Mouse (Mus musculus): ENCODE data around the gene Zfp174. TPM values are rescaled to one million over a fixed set of nuclear protein-coding genes. Genes with fewer than 3 reads are reported as not detected.
"Not testable (repeated sequence)": the region's sequence is repeated elsewhere in the genome, so short reads cannot be mapped to it uniquely, and the experiment has no call there.

Zfp174 gene
- total and polyA plus RNA-seq, 3 experiments: 0.26 to 0.98 (median 0.37) TPM

DNA sequence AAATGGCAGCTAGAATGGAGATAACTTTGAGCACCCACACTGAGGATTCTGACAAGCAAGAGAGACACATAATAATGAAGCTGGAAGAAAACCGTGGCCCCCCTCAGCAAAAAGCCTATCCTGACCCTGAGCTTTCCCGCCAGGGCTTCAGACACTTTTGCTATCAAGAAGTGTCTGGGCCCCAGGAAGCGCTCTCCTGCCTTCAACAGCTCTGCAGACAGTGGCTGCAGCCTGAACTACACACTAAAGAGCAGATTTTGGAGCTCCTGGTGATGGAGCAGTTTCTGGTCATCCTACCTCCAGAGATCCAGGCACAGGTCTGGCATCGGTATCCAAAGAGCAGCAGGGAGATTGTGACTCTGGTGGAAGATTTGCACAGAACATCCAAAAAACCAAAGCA lies 803 bp downstream of the Zfp174 start:
- Histone ChIP-seq H3K27ac (ENCODE audit: insufficient read depth, low read depth) (no peak overlapping the region), H3K27me3 (replicated peaks) (no peaks in the 10 kb centered on the region), H3K4me3 (replicated peaks in 1 of 3; ENCODE audit: low read depth in 2 of 3, low read length in 2 of 3, poor library complexity in 1 of 3) (no peak overlapping the region), H3K4me2 (ENCODE audit: insufficient read depth, low read depth, poor library complexity, severe bottlenecking) (peak overlapping the region; percentile 62), H3K4me1 (ENCODE audit: control insufficient read depth in 1 of 2, insufficient read depth in 2 of 2) (peaks cover 3 to 12% of the 10 kb centered on the region in 2 experiments; a peak in 3 of 4 replicates), H3K9ac (ENCODE audit: insufficient read depth, low read depth) (peak overlapping the region; percentile 31; the same call in 1 of the 2 replicates), H3K36me3 (replicated peaks in 1 of 2; ENCODE audit: control insufficient read depth in 1 of 2, insufficient read depth in 1 of 2, low read length in 1 of 2) (no peaks in the 10 kb centered on the region), H3K9me3 (replicated peaks; ENCODE audit: low read length) (no peaks in the 10 kb centered on the region), H3K79me2 (replicated peaks; ENCODE audit: control insufficient read depth, extremely low read depth, insufficient read depth, poor library complexity, severe bottlenecking) (no peaks in the 10 kb centered on the region)
- no peak for TF ChIP-seq MAFK (IDR thresholded peaks at IDR 0.05; ENCODE audit: insufficient replicate concordance, low read length)
- no peak for TF ChIP-seq UBTF (IDR thresholded peaks at IDR 0.05; ENCODE audit: low read depth, low read length)
- TF ChIP-seq MEF2A (IDR thresholded peaks at IDR 0.05; ENCODE audit: borderline replicate concordance, low read depth, low read length): no peak
- no peak for TF ChIP-seq RCOR1 (conservative IDR thresholded peaks at IDR 0.05; ENCODE audit: low read depth, low read length)
- no peak for TF ChIP-seq CHD2 (IDR thresholded peaks at IDR 0.05; ENCODE audit: low read length)
- in situ Hi-C loops (cut with MboI; ENCODE audit: low pct_ligation_motif_present, low pct_unique_long_range_greater_than_20kb, low sequenced_read_pairs): loop anchor here (5.0 to 25.0 kb wide), 3 partner anchors 34 to 439 kb away; partner anchors contain the start of genes Gm20695, Slx4 and Zfp597
- peak; percentile 15 for DNase-seq (ENCODE audit: extremely low read depth)
- dilution Hi-C loops (cut with MboI; ENCODE audit: extremely low pct_ligation_motif_present, extremely low pct_unique_long_range_greater_than_20kb, low sequenced_read_pairs): no loop called here

DNA sequence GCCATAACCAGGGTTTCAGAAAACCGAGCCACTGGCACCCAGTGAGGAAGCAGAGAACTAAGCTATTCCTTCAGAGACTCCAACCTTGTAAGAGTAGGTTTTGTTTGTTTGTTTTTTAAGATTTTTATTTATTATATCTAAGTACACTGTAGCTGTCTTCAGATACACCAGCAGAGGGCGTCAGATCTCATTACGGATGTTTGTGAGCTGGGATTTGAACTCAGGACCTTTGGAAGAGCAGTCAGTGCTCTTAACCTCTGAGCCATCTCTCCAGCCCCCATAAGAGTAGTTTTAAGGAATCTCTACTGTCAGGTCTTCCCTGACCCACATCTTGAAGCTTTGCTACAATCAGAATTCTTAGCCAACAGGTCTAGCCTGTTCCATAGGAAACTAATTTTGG lies 1.3 kb downstream of the Zfp174 start:
- Histone ChIP-seq H3K9ac (ENCODE audit: insufficient read depth, low read depth) (no peak overlapping the region), H3K9me3 (replicated peaks; ENCODE audit: low read length) (no peaks in the 10 kb centered on the region), H3K79me2 (replicated peaks; ENCODE audit: control insufficient read depth, extremely low read depth, insufficient read depth, poor library complexity, severe bottlenecking) (no peaks in the 10 kb centered on the region), H3K27ac (ENCODE audit: insufficient read depth, low read depth) (no peak overlapping the region), H3K36me3 (replicated peaks in 1 of 2; ENCODE audit: control insufficient read depth in 1 of 2, insufficient read depth in 1 of 2, low read length in 1 of 2) (no peaks in the 10 kb centered on the region), H3K27me3 (replicated peaks) (no peaks in the 10 kb centered on the region), H3K4me3 (replicated peaks in 1 of 3; ENCODE audit: low read depth in 2 of 3, low read length in 2 of 3, poor library complexity in 1 of 3) (no peak overlapping the region), H3K4me2 (ENCODE audit: insufficient read depth, low read depth, poor library complexity, severe bottlenecking) (no peak overlapping the region), H3K4me1 (ENCODE audit: control insufficient read depth in 1 of 2, insufficient read depth in 2 of 2) (peaks cover 3 to 12% of the 10 kb centered on the region in 2 experiments; a peak in 3 of 4 replicates)
- dilution Hi-C loops (cut with MboI; ENCODE audit: extremely low pct_ligation_motif_present, extremely low pct_unique_long_range_greater_than_20kb, low sequenced_read_pairs) (no loop called here), in situ Hi-C loops (cut with MboI; ENCODE audit: low pct_ligation_motif_present, low pct_unique_long_range_greater_than_20kb, low sequenced_read_pairs) (loop anchor here (5.0 to 25.0 kb wide), 3 partner anchors 34 to 439 kb away; partner anchors contain the start of genes Gm20695, Slx4 and Zfp597)
- peak in 1 of 2 experiments; percentile 44; a peak in 1 of 4 replicates for TF ChIP-seq CTCF (conservative IDR thresholded peaks at IDR 0.05 in 1 of 2, IDR thresholded peaks at IDR 0.05 in 1 of 2; ENCODE audit: low read depth in 2 of 2, low read length in 2 of 2)
- no peak for TF ChIP-seq POLR2A (IDR thresholded peaks at IDR 0.05; ENCODE audit: low read depth, low read length)
- DNase-seq (ENCODE audit: extremely low read depth): no peak

DNA sequence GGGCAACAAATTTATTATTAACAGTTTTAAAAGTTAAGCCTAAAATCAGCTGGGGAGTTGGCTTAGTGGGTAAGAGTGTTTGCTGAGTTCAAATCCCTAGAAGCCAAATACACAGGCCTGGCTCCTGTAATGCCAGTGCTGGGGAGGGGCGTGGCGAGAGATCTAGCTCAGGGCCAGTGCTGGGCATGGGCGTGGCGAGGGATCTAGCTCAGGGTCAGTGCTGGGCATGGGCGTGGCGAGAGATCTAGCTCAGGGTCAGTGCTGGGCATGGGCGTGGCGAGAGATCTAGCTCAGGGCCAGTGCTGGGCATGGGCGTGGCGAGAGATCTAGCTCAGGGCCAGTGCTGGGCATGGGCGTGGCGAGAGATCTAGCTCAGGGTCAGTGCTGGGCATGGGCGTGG lies 4.2 kb downstream of the Zfp174 start:
- in situ Hi-C loops (cut with MboI; ENCODE audit: low pct_ligation_motif_present, low pct_unique_long_range_greater_than_20kb, low sequenced_read_pairs); dilution Hi-C loops (cut with MboI; ENCODE audit: extremely low pct_ligation_motif_present, extremely low pct_unique_long_range_greater_than_20kb, low sequenced_read_pairs); H3K9me3 ChIP-seq (replicated peaks; ENCODE audit: low read length): not testable (repeated sequence)

More for the DNA sequence above, 4.2 kb downstream of the Zfp174 start:
- not testable (repeated sequence) for H3K4me2 ChIP-seq (ENCODE audit: insufficient read depth, low read depth, poor library complexity, severe bottlenecking); H3K36me3 ChIP-seq (replicated peaks in 1 of 2; ENCODE audit: control insufficient read depth in 1 of 2, insufficient read depth in 1 of 2, low read length in 1 of 2); H3K4me3 ChIP-seq (replicated peaks in 1 of 3; ENCODE audit: low read depth in 2 of 3, low read length in 2 of 3, poor library complexity in 1 of 3); H3K9ac ChIP-seq (ENCODE audit: insufficient read depth, low read depth); H3K27me3 ChIP-seq (replicated peaks); H3K27ac ChIP-seq (ENCODE audit: insufficient read depth, low read depth); H3K79me2 ChIP-seq (replicated peaks; ENCODE audit: control insufficient read depth, extremely low read depth, insufficient read depth, poor library complexity, severe bottlenecking); DNase-seq (ENCODE audit: extremely low read depth)
- peaks cover 3 to 12% of the 10 kb centered on the region in 2 experiments; a peak in 3 of 4 replicates for H3K4me1 ChIP-seq (ENCODE audit: control insufficient read depth in 1 of 2, insufficient read depth in 2 of 2)
